Mouse (Mus musculus) T-cell, adult 2 months (primary cell): ENCODE results near the gene Panx3.
A peak's percentile ranks its signal among the peaks of the same experiment; 100 is the strongest.

Experiments used
- DNase-seq: peaks from one replicate; pipeline ENCODE4 v3.0.0; 2022; ENCODE audit warnings: low spot score

Panx3 gene

GRCm38 (mm10) chr9:37632305-37632704 is 36.7 kb downstream of the Panx3 start:
- no peak for DNase-seq

DNA sequence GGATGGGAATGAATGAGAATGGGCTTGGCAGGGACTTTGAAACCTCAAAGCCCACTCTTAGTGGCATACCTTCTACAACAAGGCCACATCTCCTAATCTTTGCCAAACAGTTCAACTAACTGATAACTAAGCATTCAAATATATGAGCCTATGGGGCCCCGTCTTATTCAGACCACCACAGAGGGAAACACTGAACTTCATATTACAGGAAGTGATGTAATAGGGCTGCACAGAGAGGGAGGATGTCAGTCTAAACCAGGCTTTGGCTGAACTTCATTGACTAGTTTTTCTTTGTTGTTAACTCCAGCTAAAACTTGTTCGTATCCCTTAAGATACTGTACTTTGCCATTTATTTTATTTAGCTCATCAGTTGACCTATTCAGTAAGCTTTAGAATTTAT is 39.1 kb downstream of the Panx3 start:
- no peak for DNase-seq

GRCm38 (mm10) chr9:37628581-37628980 is 40.5 kb downstream of the Panx3 start:
- no peak for DNase-seq

DNA sequence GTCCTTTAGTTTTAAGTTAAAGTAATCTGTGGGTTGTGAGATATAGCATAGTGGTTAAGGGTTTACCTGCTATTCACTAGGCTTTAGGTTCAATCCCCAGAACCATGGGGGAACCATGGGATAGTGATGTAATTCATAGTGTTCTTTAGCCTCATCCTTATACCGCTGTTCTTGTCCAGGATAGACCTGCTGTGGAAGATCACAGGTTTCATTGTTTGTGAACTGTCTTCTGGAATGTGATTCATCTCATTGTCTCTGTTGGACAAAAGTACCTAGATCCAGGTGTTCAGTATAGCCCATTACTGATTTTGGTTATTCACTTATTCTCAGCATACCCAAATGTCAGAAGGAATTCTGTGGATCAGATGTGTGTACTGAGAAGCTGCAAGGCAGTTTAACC is 41.8 kb downstream of the Panx3 start:
- DNase-seq = no peak

DNA sequence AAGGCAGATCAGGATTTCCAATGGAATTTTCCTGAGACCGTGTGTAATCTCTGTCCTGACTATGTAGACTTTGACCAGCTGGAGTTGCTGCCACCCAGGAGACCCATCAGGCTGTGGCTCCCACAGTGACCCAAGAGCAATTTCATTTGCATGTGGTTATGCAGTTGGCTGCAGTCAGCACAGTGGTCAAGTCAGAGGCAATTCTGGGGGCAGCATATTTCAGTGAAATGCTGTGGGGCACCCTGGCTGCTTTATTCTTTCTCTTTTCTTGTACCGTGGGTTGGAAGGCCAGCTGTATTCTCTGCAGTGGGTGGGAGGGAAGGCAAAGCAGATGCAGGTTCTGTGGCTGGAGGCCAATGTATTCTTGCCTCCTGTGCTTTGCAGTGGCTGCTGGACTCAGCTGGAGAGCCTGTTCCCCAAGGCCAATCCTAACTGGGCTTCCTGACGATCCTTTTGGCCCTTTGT is 42.9 kb downstream of the Panx3 start:
- DNase-seq = no peak

DNA sequence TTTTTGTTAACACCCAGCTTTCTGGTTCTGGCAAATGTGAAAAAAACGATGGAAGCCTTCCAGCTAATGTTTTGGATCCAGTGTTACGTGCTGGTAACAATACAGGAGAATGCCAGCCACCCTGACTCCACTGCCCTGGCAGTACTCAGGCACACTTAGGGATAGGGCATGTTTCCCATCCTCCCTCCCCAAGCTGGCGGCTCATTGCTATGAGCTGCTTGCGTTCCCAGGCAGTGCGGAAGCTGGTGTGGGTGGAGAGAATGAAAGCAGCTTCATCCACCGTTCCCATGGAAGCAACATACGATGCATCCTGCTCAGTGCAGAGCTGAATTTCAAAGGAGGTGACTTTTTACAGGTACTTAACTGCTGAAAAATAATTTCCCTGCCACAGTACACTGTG is 43.4 kb downstream of the Panx3 start:
- DNase-seq = no peak

DNA sequence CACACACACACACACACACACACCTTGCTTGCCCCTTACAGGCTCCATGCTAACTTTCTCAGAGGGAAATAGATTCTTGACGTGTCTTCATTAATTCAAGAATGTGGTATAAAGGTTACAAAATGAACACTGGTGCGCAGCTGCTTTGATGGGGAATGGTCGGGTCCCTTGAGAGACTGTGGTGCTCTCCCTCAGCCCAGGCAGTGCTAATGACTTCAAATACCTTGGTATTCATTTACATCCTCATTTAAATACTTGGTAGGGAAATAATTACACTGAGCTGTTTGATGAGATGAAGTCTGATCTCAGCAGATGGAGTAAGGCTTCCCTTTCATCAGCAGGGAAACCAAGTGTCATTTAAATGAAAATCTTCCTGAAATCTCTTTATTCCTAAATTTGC is 43.9 kb downstream of the Panx3 start:
- no peak for DNase-seq

DNA sequence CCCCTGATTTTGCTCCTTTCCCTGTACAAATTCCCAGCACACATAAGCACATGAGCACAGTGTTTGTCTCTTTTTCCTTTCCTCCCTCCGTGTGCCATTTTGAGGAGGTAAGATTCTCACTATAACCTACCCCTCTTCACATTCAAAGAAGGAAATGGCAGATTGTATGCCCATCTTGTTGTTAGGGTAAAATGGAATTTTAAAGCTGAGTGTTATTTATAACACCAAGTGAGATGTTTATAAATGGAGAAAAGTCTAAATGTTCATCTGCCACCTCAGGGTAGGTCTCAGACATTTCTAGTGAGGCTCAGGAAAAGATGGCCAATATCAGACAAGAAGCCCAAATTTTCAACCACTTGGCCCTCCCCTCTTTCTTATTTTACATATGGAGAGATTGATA is 44.5 kb downstream of the Panx3 start:
- DNase-seq = no peak

- no peak for DNase-seq
Measured at GRCm38 (mm10) chr9:37623981-37624380, 45.1 kb downstream of the Panx3 start.

DNA sequence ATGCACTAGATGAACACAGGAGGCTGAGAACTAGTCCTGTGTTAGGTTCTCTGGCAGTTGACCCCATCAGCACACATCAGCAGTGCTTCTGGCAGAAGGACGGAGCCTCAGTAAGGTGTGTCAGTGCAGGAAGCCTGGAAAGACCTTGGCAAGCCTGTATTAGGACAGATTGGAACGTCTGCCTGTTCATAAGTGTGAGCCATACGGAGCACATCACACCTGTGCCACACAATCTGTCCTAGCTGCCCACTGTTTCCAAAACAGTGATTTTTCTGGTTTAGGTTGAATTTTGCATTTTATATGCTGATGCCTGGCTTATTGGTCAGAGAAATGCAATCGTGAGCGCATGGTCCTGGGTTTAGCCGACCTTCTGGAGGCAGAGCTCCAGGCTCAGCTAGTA is 47.7 kb downstream of the Panx3 start:
- no peak for DNase-seq

- DNase-seq = peak; percentile 28
Measured at GRCm38 (mm10) chr9:37616770-37617169, 52.3 kb downstream of the Panx3 start.

GRCm38 (mm10) chr9:37615220-37615619 is 53.8 kb downstream of the Panx3 start:
- no peak for DNase-seq

DNA sequence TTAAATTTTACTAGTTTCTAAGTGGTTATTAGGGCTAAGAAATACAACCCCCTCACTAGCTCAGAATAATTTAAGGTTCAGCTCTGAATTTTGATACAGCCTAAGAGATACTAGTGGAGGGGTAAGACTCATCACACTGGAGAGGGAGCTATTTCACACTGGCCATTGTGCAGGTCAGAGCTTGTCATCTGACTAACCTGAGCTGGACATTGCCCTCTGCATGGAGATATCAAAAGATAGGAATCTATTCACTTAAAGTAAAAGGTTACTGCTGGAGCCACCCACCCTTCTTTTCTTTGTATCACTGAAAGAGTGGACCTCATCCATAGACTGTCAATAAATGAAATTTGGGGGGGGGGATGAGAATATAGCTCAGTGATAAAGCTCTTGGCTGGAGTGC is 54.7 kb downstream of the Panx3 start:
- no peak for DNase-seq

GRCm38 (mm10) chr9:37613911-37614280 is 55.1 kb downstream of the Panx3 start:
- DNase-seq = no peak

DNA sequence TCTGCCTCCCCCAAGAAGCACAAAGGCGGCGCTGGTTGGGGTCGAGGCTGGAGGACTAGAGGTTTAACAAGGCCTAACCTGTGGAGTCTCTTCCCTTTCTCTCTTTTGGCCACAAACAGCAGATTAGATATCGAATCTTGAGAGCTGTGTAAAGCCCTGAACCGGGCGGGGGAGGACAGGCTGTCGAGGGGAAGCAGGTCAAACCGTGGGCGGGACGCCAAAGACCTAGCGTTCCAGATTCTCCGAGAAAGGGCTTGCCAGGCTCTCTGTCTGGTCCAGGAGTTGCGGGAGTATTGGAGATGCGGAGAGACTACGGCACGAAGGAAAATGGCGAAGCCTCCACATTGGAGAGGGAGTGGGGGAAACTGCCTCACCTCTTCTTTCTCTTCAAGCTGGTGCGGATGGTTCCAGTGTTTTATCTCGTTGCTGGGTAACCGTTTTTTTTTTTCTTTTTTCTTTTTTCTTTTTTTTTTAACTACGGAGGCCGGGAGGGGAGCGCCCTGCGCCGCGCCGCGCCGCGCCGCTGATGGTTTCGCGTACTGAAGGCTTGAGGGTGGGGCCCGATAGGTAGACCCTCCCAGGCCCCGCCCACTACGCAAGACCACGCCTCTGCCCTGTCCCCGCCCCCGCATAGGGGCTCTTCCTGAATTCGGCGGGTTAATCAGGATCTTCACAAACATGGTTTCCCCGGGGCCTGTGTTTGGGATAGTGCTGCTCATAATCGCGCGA is 55.7 kb downstream of the Panx3 start, which contains the start of gene Spa17:
Gene Spa17, minus strand, starts transcription at position 541 of the 729 bp plus-strand sequence.
- DNase-seq = peak; percentile 80
